Mouse (Mus musculus) midbrain, embryonic 14.5 days (tissue): Measurements from ENCODE around the gene Thsd7a. TPM values are rescaled to one million over a fixed set of nuclear protein-coding genes. Genes with fewer than 3 reads are reported as not detected.

Source experiments
- ATAC-seq: fragments of 200-750 bp; cut with Nextera tagmentation; 2 replicates; pipeline ENCODE4 v1.8.0; 2017; ENCODE audit warnings: moderate number of reproducible peaks, moderate library complexity; ENCODE audit not compliant: low FRiP score, low TSS enrichment
- DNase-seq: peaks from one replicate; pipeline ENCODE4 v3.0.0-alpha.2; 2015
- H3K27ac ChIP-seq: fragments of 300-500 bp; sonication (generic); replicated peaks from 2 replicates; pipeline ENCODE4 v1.5.1; 2014; ENCODE audit warnings: mild to moderate bottlenecking, low read depth, low read length, moderate library complexity
- H3K27me3 ChIP-seq: fragments of 300-500 bp; sonication (generic); 2 replicates; pipeline ENCODE4 v1.6.1; 2014; ENCODE audit warnings: low read length, control low read depth, mixed read lengths; ENCODE audit not compliant: control insufficient read depth, insufficient read depth
- H3K36me3 ChIP-seq: fragments of 300-500 bp; sonication (generic); 2 replicates; pipeline ENCODE4 v1.6.1; 2014; ENCODE audit warnings: low read length, control low read depth; ENCODE audit not compliant: control insufficient read depth, insufficient read depth
- H3K4me1 ChIP-seq: fragments of 300-500 bp; sonication (generic); 2 replicates; pipeline ENCODE4 v1.6.1; 2014; ENCODE audit warnings: mild to moderate bottlenecking, antibody characterized with exemption, low read length, control low read depth; ENCODE audit not compliant: control insufficient read depth, insufficient read depth
- H3K4me2 ChIP-seq: fragments of 300-500 bp; sonication (generic); 2 replicates; pipeline ENCODE4 v1.6.1; 2014; ENCODE audit warnings: mild to moderate bottlenecking, low read length, moderate library complexity
- H3K4me3 ChIP-seq: fragments of 300-500 bp; sonication (generic); replicated peaks from 2 replicates; pipeline ENCODE4 v1.5.1; 2014; ENCODE audit warnings: low read depth, low read length
- H3K9ac ChIP-seq: fragments of 300-500 bp; sonication (generic); replicated peaks from 2 replicates; pipeline ENCODE4 v1.6.1; 2014; ENCODE audit warnings: mild to moderate bottlenecking, low read length, moderate library complexity
- H3K9me3 ChIP-seq: fragments of 300-500 bp; sonication (generic); 2 replicates; pipeline ENCODE4 v1.6.1; 2016; ENCODE audit warnings: low read length, control low read depth, mixed read lengths; ENCODE audit not compliant: control insufficient read depth
- WGBS: fragments of 180-500 bp; shearing (Covaris S2); extraction: QIAGEN DNeasy Blood & Tissue Kit; methylation state at CpG from one replicate; pipeline ENCODE4 v1.1.7; 2014; 5-methylcytosine and 5-hydroxymethylcytosine counted together
- polyA plus RNA-seq: library from polyadenylated mRNA; unstranded; fragments of >200 nt; fragmentation: Nextera tagmentation; extraction: Ambion mirVana; gene quantifications from 2 replicates; pipeline ENCODE4 v1.2.1, GENCODE M21; 2014

Thsd7a gene
- polyA plus RNA-seq, 1 experiment from 2014 or later = 47.6 TPM

- no peaks in the 10 kb centered on the region for H3K27me3 ChIP-seq
- no peak overlapping the region for H3K27ac ChIP-seq
- ATAC-seq (peak; percentile 35; the same call in 1 of the 2 replicates), DNase-seq (peak; percentile 59)
- H3K4me2 ChIP-seq = no peak overlapping the region
- peaks cover 15% of the 10 kb centered on the region for H3K4me1 ChIP-seq
- 27% methylated on average over 2 of the region's 2 CpGs for WGBS
- H3K9ac ChIP-seq = no peak overlapping the region
- no peaks in the 10 kb centered on the region for H3K9me3 ChIP-seq
- H3K36me3 ChIP-seq = no peaks in the 10 kb centered on the region
- H3K4me3 ChIP-seq = no peak overlapping the region
Observed at GRCm38 (mm10) chr6:12602927-12603326, 146.3 kb downstream of the Thsd7a start.

- Histone ChIP-seq H3K4me2 (no peak overlapping the region), H3K36me3 (no peaks in the 10 kb centered on the region), H3K4me1 (peaks cover 15% of the 10 kb centered on the region), H3K9me3 (no peaks in the 10 kb centered on the region), H3K27ac (no peak overlapping the region), H3K27me3 (no peaks in the 10 kb centered on the region), H3K4me3 (no peak overlapping the region), H3K9ac (no peak overlapping the region)
- no peak for ATAC-seq
- 79% methylated on average over 4 of the region's 4 CpGs for WGBS
- DNase-seq = no peak
Observed at GRCm38 (mm10) chr6:12602161-12602560, 147.0 kb downstream of the Thsd7a start.

GRCm38 (mm10) chr6:12584456-12584855 lies 164.8 kb downstream of the Thsd7a start:
- Histone ChIP-seq H3K4me3 (no peak overlapping the region), H3K9me3 (no peaks in the 10 kb centered on the region), H3K4me1 (0 out of 2 replicates have a peak, but pooled peaks cover 8% of the 10 kb centered on the region), H3K36me3 (no peaks in the 10 kb centered on the region), H3K9ac (no peak overlapping the region), H3K27me3 (no peaks in the 10 kb centered on the region), H3K4me2 (no peak overlapping the region), H3K27ac (no peak overlapping the region)
- 79% methylated on average over 4 of the region's 4 CpGs for WGBS
- ATAC-seq (no peak), DNase-seq (no peak)

- 43% methylated on average over 3 of the region's 3 CpGs for WGBS
Observed at GRCm38 (mm10) chr6:12581143-12581542, 168.1 kb downstream of the Thsd7a start.

GRCm38 (mm10) chr6:12575619-12576216 lies 173.5 kb downstream of the Thsd7a start:
- 29% methylated on average over 6 of the region's 6 CpGs for WGBS
- no peak overlapping the region for H3K9ac ChIP-seq
- no peaks in the 10 kb centered on the region for H3K27me3 ChIP-seq
- ATAC-seq (peak; percentile 72; the same call in 1 of the 2 replicates), DNase-seq (peak; percentile 75)
- H3K4me2 ChIP-seq = peak overlapping the region; percentile 3; the same call in 1 of the 2 replicates
- H3K36me3 ChIP-seq = no peaks in the 10 kb centered on the region
- H3K4me3 ChIP-seq = no peak overlapping the region
- H3K27ac ChIP-seq = peak overlapping the region; percentile 60
- peaks cover 14% of the 10 kb centered on the region for H3K4me1 ChIP-seq
- no peaks in the 10 kb centered on the region for H3K9me3 ChIP-seq

More at GRCm38 (mm10) chr6:12581143-12581542, 168.1 kb downstream of the Thsd7a start:
- DNase-seq (peak; percentile 38), ATAC-seq (no peak; the same call in 1 of the 2 replicates)
- Histone ChIP-seq H3K9ac (no peak overlapping the region), H3K27ac (no peak overlapping the region), H3K27me3 (no peaks in the 10 kb centered on the region), H3K36me3 (no peaks in the 10 kb centered on the region), H3K4me1 (peaks cover 18% of the 10 kb centered on the region), H3K4me3 (no peak overlapping the region), H3K9me3 (no peaks in the 10 kb centered on the region), H3K4me2 (no peak overlapping the region)

- H3K4me2 ChIP-seq = no peak overlapping the region
- no peak overlapping the region for H3K27ac ChIP-seq
- no peaks in the 10 kb centered on the region for H3K9me3 ChIP-seq
- ATAC-seq (no peak), DNase-seq (no peak)
- no peaks in the 10 kb centered on the region for H3K27me3 ChIP-seq
- H3K4me3 ChIP-seq = no peak overlapping the region
- H3K4me1 ChIP-seq = peaks cover 14% of the 10 kb centered on the region
- H3K9ac ChIP-seq = no peak overlapping the region
- 65% methylated on average over 5 of the region's 5 CpGs for WGBS
- H3K36me3 ChIP-seq = no peaks in the 10 kb centered on the region
Observed at GRCm38 (mm10) chr6:12572202-12572601, 177.0 kb downstream of the Thsd7a start.

GRCm38 (mm10) chr6:12565136-12565535 lies 184.1 kb downstream of the Thsd7a start:
- ATAC-seq (no peak), DNase-seq (no peak)
- Histone ChIP-seq H3K27ac (no peak overlapping the region), H3K4me1 (no peaks in the 10 kb centered on the region), H3K9ac (no peak overlapping the region), H3K4me3 (no peak overlapping the region), H3K27me3 (no peaks in the 10 kb centered on the region), H3K4me2 (no peak overlapping the region), H3K36me3 (no peaks in the 10 kb centered on the region), H3K9me3 (no peaks in the 10 kb centered on the region)
- WGBS = 86% methylated on average over 4 of the region's 4 CpGs

- WGBS = 88% methylated on average over 3 of the region's 3 CpGs
- H3K9me3 ChIP-seq = no peaks in the 10 kb centered on the region
- H3K4me1 ChIP-seq = no peaks in the 10 kb centered on the region
- no peaks in the 10 kb centered on the region for H3K36me3 ChIP-seq
- no peak for DNase-seq
- H3K27ac ChIP-seq = no peak overlapping the region
- ATAC-seq = no peak
- no peak overlapping the region for H3K9ac ChIP-seq
- H3K27me3 ChIP-seq = no peaks in the 10 kb centered on the region
- no peak overlapping the region for H3K4me2 ChIP-seq
- no peak overlapping the region for H3K4me3 ChIP-seq
Observed at GRCm38 (mm10) chr6:12562336-12562735, 186.9 kb downstream of the Thsd7a start.

- WGBS = 58% methylated on average over 2 of the region's 2 CpGs
- Histone ChIP-seq H3K27ac (no peak overlapping the region), H3K27me3 (no peaks in the 10 kb centered on the region), H3K9ac (no peak overlapping the region), H3K9me3 (no peaks in the 10 kb centered on the region), H3K36me3 (no peaks in the 10 kb centered on the region), H3K4me2 (no peak overlapping the region), H3K4me3 (no peak overlapping the region), H3K4me1 (no peaks in the 10 kb centered on the region)
- peak; percentile 71 for ATAC-seq
- DNase-seq = peak; percentile 32
Observed at GRCm38 (mm10) chr6:12560500-12560899, 188.7 kb downstream of the Thsd7a start.
